Mouse (Mus musculus) c-Kit-positive CD71-positive TER-119-positive erythroid progenitor cells, embryonic 14.5 days (primary cell): Measurements from ENCODE around the gene Scarb1.
"Not testable (repeated sequence)": the region's sequence is repeated elsewhere in the genome, so short reads cannot be mapped to it uniquely, and the experiment has no call there.

Experiments
- DNase-seq: peaks from one replicate; pipeline ENCODE4 v3.0.0-alpha.2; 2013; ENCODE audit warnings: low spot score

The Scarb1 gene

GRCm38 (mm10) chr5:125340547-125341262 lies at the start of gene Scarb1:
Scarb1 (minus strand) TSS chr5:125341094.
- DNase-seq: peak; percentile 86

- DNase-seq: peak; percentile 94
Measured at GRCm38 (mm10) chr5:125389579-125390441, 48.9 kb upstream of the Scarb1 start, which contains the start of gene Ubc. Ubc (minus strand) TSS chr5:125390202.

GRCm38 (mm10) chr5:125389131-125389578 lies 48.3 kb upstream of the Scarb1 start, which contains the start of gene Gm10382:
Gm10382 (plus strand) TSS chr5:125389322.
- peak; percentile 81 for DNase-seq

- DNase-seq: no peak
Measured at GRCm38 (mm10) chr5:125388358-125389092, 47.6 kb upstream of the Scarb1 start.

- DNase-seq: not testable (repeated sequence)
Measured at GRCm38 (mm10) chr5:125387295-125387694, 46.4 kb upstream of the Scarb1 start.

- no peak for DNase-seq
Measured at GRCm38 (mm10) chr5:125385215-125385940, 44.5 kb upstream of the Scarb1 start.

GRCm38 (mm10) chr5:125384512-125385214 lies 43.8 kb upstream of the Scarb1 start:
- no peak for DNase-seq

- DNase-seq: no peak
Measured at GRCm38 (mm10) chr5:125383637-125384420, 42.9 kb upstream of the Scarb1 start.

- peak; percentile 52 for DNase-seq
Measured at GRCm38 (mm10) chr5:125382673-125383558, 42.0 kb upstream of the Scarb1 start.

- no peak for DNase-seq
Measured at GRCm38 (mm10) chr5:125381954-125382672, 41.2 kb upstream of the Scarb1 start.

- no peak for DNase-seq
Measured at GRCm38 (mm10) chr5:125378919-125379318, 38.0 kb upstream of the Scarb1 start.

GRCm38 (mm10) chr5:125377214-125377613 lies 36.3 kb upstream of the Scarb1 start:
- DNase-seq: no peak

GRCm38 (mm10) chr5:125375871-125376270 lies 35.0 kb upstream of the Scarb1 start:
- no peak for DNase-seq

GRCm38 (mm10) chr5:125372027-125372426 lies 31.1 kb upstream of the Scarb1 start:
- no peak for DNase-seq

GRCm38 (mm10) chr5:125370950-125371693 lies 30.2 kb upstream of the Scarb1 start:
- DNase-seq: no peak

- DNase-seq: peak; percentile 49
Measured at GRCm38 (mm10) chr5:125368568-125368967, 27.7 kb upstream of the Scarb1 start.

- DNase-seq: no peak
Measured at GRCm38 (mm10) chr5:125368156-125368555, 27.3 kb upstream of the Scarb1 start.
